Mouse (Mus musculus) adrenal gland, postnatal 10 days (tissue): ENCODE data around the gene Oog1. TPM values are rescaled to one million over a fixed set of nuclear protein-coding genes. Genes with fewer than 3 reads are reported as not detected.
"Not testable (repeated sequence)": the region's sequence is repeated elsewhere in the genome, so short reads cannot be mapped to it uniquely, and the experiment has no call there.

Experiments
- DNase-seq: peaks from one replicate; pipeline ENCODE4 v3.0.0; 2021; ENCODE audit warnings: mixed read lengths
- long read RNA-seq, 2 experiments: library from polyadenylated mRNA; stranded (forward); transcript quantifications; one replicate each; pipeline ENCODE4 v2.0.0; 2021
- total RNA-seq, 2 experiments: library from RNA; stranded (reverse); gene quantifications; 2 replicates each; pipeline ENCODE4 v1.2.3; 2021

Oog1 gene
- not detected for total RNA-seq
- long read RNA-seq, experiment 1, result 0 reads
- long read RNA-seq, experiment 2, result 0 reads

DNA sequence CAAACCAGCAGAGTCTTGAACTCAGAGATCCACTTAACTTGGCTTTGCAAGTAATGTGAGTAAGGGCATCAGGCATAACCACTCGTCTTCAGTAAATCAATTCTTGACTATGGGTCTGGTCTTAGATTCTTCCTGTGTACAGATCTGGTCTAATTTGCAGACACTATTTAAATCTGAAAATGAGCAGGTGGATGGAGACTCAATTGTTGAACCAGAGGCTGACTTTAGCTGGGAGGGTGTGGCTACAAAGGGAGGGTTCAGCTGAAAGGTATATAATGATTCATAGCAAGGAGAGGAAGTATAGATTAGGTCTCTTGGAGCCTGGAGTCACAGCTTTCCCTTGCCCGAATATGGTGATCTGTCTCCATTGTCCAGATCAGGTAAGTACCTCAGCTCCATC, at the start of gene Oog1:
Gene Oog1, plus strand, starts transcription at position 301 of the 400 bp plus-strand sequence.
- not testable (repeated sequence) for DNase-seq

DNA sequence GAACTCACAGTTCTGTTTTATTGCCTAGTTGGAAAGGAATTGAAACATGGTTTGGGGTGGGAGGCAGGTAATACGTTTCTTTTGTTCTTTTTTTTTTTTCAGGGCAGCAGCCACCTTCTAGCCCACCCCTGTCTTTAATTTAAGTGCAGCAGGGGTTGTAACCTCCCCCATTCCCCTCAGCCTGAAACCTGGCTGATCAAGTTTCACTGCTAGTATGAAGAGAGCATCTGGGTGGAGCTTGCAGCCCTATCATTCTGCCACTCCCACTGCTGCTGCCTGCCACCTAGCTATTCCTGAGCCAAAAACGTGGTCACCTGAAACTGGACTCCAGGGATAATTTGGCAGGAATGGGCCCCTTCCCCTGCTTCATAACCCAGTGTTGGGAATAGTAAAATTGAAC, 1.1 kb upstream of the Oog1 start:
- DNase-seq, result not testable (repeated sequence)

- DNase-seq, result not testable (repeated sequence)
Observed at GRCm38 (mm10) chr12:87618569-87618968, 16.1 kb downstream of the Oog1 start, which contains the start of gene Gm4027. Gene Gm4027, plus strand, starts transcription at chr12:87618869.

- DNase-seq, result not testable (repeated sequence)
Observed at GRCm38 (mm10) chr12:87644520-87644919, 42.0 kb downstream of the Oog1 start, which contains the start of gene Gm16381. Gene Gm16381, minus strand, starts transcription at chr12:87644620.

- DNase-seq, result not testable (repeated sequence)
Observed at GRCm38 (mm10) chr12:87652916-87653703, 50.6 kb downstream of the Oog1 start.

Other genes with a start within 250 kb of the Oog1 start
- gene Sptlc2, start 214.3 kb upstream of the Oog1 start, total RNA-seq, result 100 to 1,000 TPM; 135 to 149 TPM
- gene Slirp, start 158.8 kb upstream of the Oog1 start, total RNA-seq, result 100 to 1,000 TPM; 186 to 195 TPM
- gene Alkbh1, start 158.7 kb upstream of the Oog1 start, total RNA-seq, result 10 to 100 TPM; 23.9 to 24.3 TPM
- gene Snw1, start 130.4 kb upstream of the Oog1 start, total RNA-seq, result 10 to 100 TPM; 58.2 to 61.2 TPM
- not detected for gene Gm5788, start 108.0 kb upstream of the Oog1 start, total RNA-seq
- gene Gm8300, start 88.4 kb upstream of the Oog1 start, total RNA-seq, result not detected
- not detected for gene Gm4027, start 16.2 kb downstream of the Oog1 start, total RNA-seq
- gene Gm16381, start 41.9 kb downstream of the Oog1 start, total RNA-seq, result not detected
- gene Gm21319, start 173.1 kb downstream of the Oog1 start, total RNA-seq, result not detected
- gene Gm21936, start 192.8 kb downstream of the Oog1 start, total RNA-seq, result not detected
- gene BB287469, start 213.9 kb downstream of the Oog1 start, total RNA-seq, result not detected
- gene Gm2001, start 239.7 kb downstream of the Oog1 start, total RNA-seq, result not detected